Mouse (Mus musculus): ENCODE data around the gene Ptrh2.

Ptrh2 gene

GRCm38 (mm10) chr11:86668169-86668568 is 15.6 kb upstream of the Ptrh2 start:
- in situ Hi-C loops (cut with MboI, MseI): no loop called here

GRCm38 (mm10) chr11:86671041-86671675 is 12.6 kb upstream of the Ptrh2 start:
- in situ Hi-C loops (cut with MboI, MseI): no loop called here

GRCm38 (mm10) chr11:86672772-86673171 is 11.0 kb upstream of the Ptrh2 start:
- in situ Hi-C loops (cut with MboI, MseI): no loop called here

- in situ Hi-C loops (cut with MboI, MseI): no loop called here
Measured at GRCm38 (mm10) chr11:86675520-86675919, 8.3 kb upstream of the Ptrh2 start.

- in situ Hi-C loops (cut with MboI, MseI): no loop called here
Measured at GRCm38 (mm10) chr11:86678957-86679356, 4.8 kb upstream of the Ptrh2 start.

- in situ Hi-C loops (cut with MboI, MseI): no loop called here
Measured at GRCm38 (mm10) chr11:86680729-86681128, 3.1 kb upstream of the Ptrh2 start.

- in situ Hi-C loops (cut with MboI, MseI): no loop called here
Measured at GRCm38 (mm10) chr11:86681423-86681822, 2.4 kb upstream of the Ptrh2 start.

- in situ Hi-C loops (cut with MboI, MseI): no loop called here
Measured at GRCm38 (mm10) chr11:86682861-86683260, 924 bp upstream of the Ptrh2 start.

GRCm38 (mm10) chr11:86684126-86685012 is 584 bp downstream of the Ptrh2 start:
- in situ Hi-C loops (cut with MboI, MseI): no loop called here

- in situ Hi-C loops (cut with MboI, MseI): no loop called here
Measured at GRCm38 (mm10) chr11:86685366-86685765, 1.6 kb downstream of the Ptrh2 start.

- in situ Hi-C loops (cut with MboI, MseI): no loop called here
Measured at GRCm38 (mm10) chr11:86690383-86690782, 6.6 kb downstream of the Ptrh2 start.

GRCm38 (mm10) chr11:86691482-86691881 is 7.7 kb downstream of the Ptrh2 start:
- in situ Hi-C loops (cut with MboI, MseI): no loop called here

- in situ Hi-C loops (cut with MboI, MseI): no loop called here
Measured at GRCm38 (mm10) chr11:86691956-86692355, 8.2 kb downstream of the Ptrh2 start.

GRCm38 (mm10) chr11:86692546-86692945 is 8.8 kb downstream of the Ptrh2 start:
- in situ Hi-C loops (cut with MboI, MseI): no loop called here

- in situ Hi-C loops (cut with MboI, MseI): no loop called here
Measured at GRCm38 (mm10) chr11:86695461-86695860, 11.7 kb downstream of the Ptrh2 start.

- in situ Hi-C loops (cut with MboI, MseI): no loop called here
Measured at GRCm38 (mm10) chr11:86701151-86701550, 17.4 kb downstream of the Ptrh2 start.

GRCm38 (mm10) chr11:86714606-86715005 is 30.8 kb downstream of the Ptrh2 start:
- in situ Hi-C loops (cut with MboI, MseI): loop anchor here (10.0 kb wide), 1 partner anchor 370 kb away; the partner anchor contains the start of gene Smg8

- in situ Hi-C loops (cut with MboI, MseI): loop anchor here (10.0 kb wide), 1 partner anchor 367 kb away; the partner anchor contains the start of gene Smg8
Measured at GRCm38 (mm10) chr11:86717306-86718065, 33.7 kb downstream of the Ptrh2 start.

- in situ Hi-C loops (cut with MboI, MseI): loop anchor here (10.0 kb wide), 1 partner anchor 366 kb away; the partner anchor contains the start of gene Smg8
Measured at GRCm38 (mm10) chr11:86718369-86718768, 34.6 kb downstream of the Ptrh2 start.

- in situ Hi-C loops (cut with MboI, MseI): loop anchor here (10.0 kb wide), 1 partner anchor 365 kb away; the partner anchor contains the start of gene Smg8
Measured at GRCm38 (mm10) chr11:86719390-86719789, 35.6 kb downstream of the Ptrh2 start.

- in situ Hi-C loops (cut with MboI, MseI): no loop called here
Measured at GRCm38 (mm10) chr11:86724004-86724403, 40.2 kb downstream of the Ptrh2 start.

GRCm38 (mm10) chr11:86724982-86725381 is 41.2 kb downstream of the Ptrh2 start:
- in situ Hi-C loops (cut with MboI, MseI): no loop called here

All from regulatory T cell (primary cell).